Mouse (Mus musculus): Measurements from ENCODE around the gene Sorbs1. TPM values are rescaled to one million over a fixed set of nuclear protein-coding genes. Genes with fewer than 3 reads are reported as not detected.

Gene Sorbs1
- polyA plus RNA-seq, 1 experiment from 2014 or later: 90.6 TPM

GRCm38 (mm10) chr19:40455248-40455647 lies 58.3 kb downstream of the Sorbs1 start:
- H3K4me2 ChIP-seq: no peak overlapping the region
- H3K27me3 ChIP-seq (ENCODE audit: control insufficient read depth, insufficient read depth, low read length): no peaks in the 10 kb centered on the region
- 91% methylated on average over 4 of the region's 4 CpGs for WGBS (ENCODE audit: insufficient replicate concordance)

DNA sequence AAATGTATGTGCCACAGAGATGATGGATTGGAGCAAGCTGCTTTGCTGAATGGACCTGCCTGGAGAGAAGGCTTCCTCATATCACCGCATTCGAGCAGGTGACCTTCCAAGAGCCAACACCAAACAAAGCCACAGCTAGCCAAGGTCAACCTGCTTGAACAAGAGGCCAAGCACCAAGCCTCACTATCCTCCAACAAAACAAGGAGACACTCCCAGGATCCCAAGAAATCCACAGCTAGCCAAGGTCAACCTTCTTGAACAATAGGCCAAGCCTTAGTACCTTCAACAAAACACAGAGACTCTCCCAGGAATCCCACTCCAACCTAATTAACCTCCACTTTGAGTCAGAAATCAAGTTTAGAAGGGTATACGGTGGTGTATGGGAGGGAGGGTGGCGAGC lies 59.5 kb downstream of the Sorbs1 start:
- peaks cover 8% of the 10 kb centered on the region for H3K4me1 ChIP-seq (ENCODE audit: control insufficient read depth, insufficient read depth, low read length)
- H3K4me3 ChIP-seq (ENCODE audit: low read depth, low read length): no peak overlapping the region
- peaks cover 5% of the 10 kb centered on the region; the same call in 1 of the 2 replicates for H3K36me3 ChIP-seq (ENCODE audit: control insufficient read depth, insufficient read depth, low read length)
- H3K27ac ChIP-seq (ENCODE audit: low read depth, low read length): no peak overlapping the region
- no peak for ATAC-seq (replicated peaks; ENCODE audit: insufficient number of reproducible peaks, low FRiP score, low TSS enrichment)
- H3K4me2 ChIP-seq: no peak overlapping the region
- H3K9me3 ChIP-seq (replicated peaks; ENCODE audit: control insufficient read depth, low read length): peaks cover 3% of the 10 kb centered on the region; the same call in 1 of the 2 replicates
- no peaks in the 10 kb centered on the region for H3K27me3 ChIP-seq (ENCODE audit: control insufficient read depth, insufficient read depth, low read length)
- H3K9ac ChIP-seq (ENCODE audit: low read depth, low read length): no peak overlapping the region
- 91% methylated on average over 4 of the region's 4 CpGs for WGBS (ENCODE audit: insufficient replicate concordance)

More at GRCm38 (mm10) chr19:40455248-40455647, 58.3 kb downstream of the Sorbs1 start:
- Histone ChIP-seq H3K27ac (ENCODE audit: low read depth, low read length) (no peak overlapping the region), H3K4me1 (ENCODE audit: control insufficient read depth, insufficient read depth, low read length) (peaks cover 11% of the 10 kb centered on the region), H3K9me3 (replicated peaks; ENCODE audit: control insufficient read depth, low read length) (peaks cover 3% of the 10 kb centered on the region; the same call in 1 of the 2 replicates), H3K4me3 (ENCODE audit: low read depth, low read length) (no peak overlapping the region), H3K9ac (ENCODE audit: low read depth, low read length) (no peak overlapping the region), H3K36me3 (ENCODE audit: control insufficient read depth, insufficient read depth, low read length) (peaks cover 5% of the 10 kb centered on the region; the same call in 1 of the 2 replicates)
- no peak for ATAC-seq (replicated peaks; ENCODE audit: insufficient number of reproducible peaks, low FRiP score, low TSS enrichment)

DNA sequence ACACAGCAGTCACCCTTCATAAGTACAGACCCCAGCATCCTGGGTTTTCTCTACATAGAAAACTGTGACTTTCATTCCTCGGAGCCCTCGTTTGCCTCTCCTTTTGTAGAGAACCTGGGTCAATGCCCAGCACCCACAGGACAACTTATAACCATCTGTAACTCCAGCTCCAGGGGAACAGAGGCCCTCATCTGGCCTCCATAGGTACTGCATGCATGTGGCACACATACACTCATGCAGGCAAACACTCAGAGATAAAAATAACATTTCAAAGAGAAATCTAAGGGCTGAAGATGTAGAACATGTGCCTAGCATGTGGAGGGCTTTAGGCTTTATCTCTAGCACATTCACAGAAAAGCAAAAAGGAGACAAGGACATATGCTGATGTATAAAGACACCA lies 61.4 kb downstream of the Sorbs1 start:
- H3K36me3 ChIP-seq (ENCODE audit: control insufficient read depth, insufficient read depth, low read length): peaks cover 5% of the 10 kb centered on the region; the same call in 1 of the 2 replicates
- no peak overlapping the region for H3K4me3 ChIP-seq (ENCODE audit: low read depth, low read length)
- H3K9ac ChIP-seq (ENCODE audit: low read depth, low read length): no peak overlapping the region
- no peak for ATAC-seq (replicated peaks; ENCODE audit: insufficient number of reproducible peaks, low FRiP score, low TSS enrichment)
- peaks cover 3% of the 10 kb centered on the region; the same call in 1 of the 2 replicates for H3K9me3 ChIP-seq (replicated peaks; ENCODE audit: control insufficient read depth, low read length)
- H3K4me2 ChIP-seq: no peak overlapping the region
- no peak overlapping the region for H3K27ac ChIP-seq (ENCODE audit: low read depth, low read length)
- peaks cover 4% of the 10 kb centered on the region; the same call in 1 of the 2 replicates for H3K4me1 ChIP-seq (ENCODE audit: control insufficient read depth, insufficient read depth, low read length)
- 98% methylated on average over 2 of the region's 2 CpGs for WGBS (ENCODE audit: insufficient replicate concordance)
- no peaks in the 10 kb centered on the region for H3K27me3 ChIP-seq (ENCODE audit: control insufficient read depth, insufficient read depth, low read length)

GRCm38 (mm10) chr19:40451307-40451706 lies 62.3 kb downstream of the Sorbs1 start:
- no peak overlapping the region for H3K4me3 ChIP-seq (ENCODE audit: low read depth, low read length)
- no peak overlapping the region for H3K9ac ChIP-seq (ENCODE audit: low read depth, low read length)
- H3K4me1 ChIP-seq (ENCODE audit: control insufficient read depth, insufficient read depth, low read length): peaks cover 4% of the 10 kb centered on the region; the same call in 1 of the 2 replicates
- H3K27ac ChIP-seq (ENCODE audit: low read depth, low read length): no peak overlapping the region
- no peak overlapping the region for H3K4me2 ChIP-seq
- H3K27me3 ChIP-seq (ENCODE audit: control insufficient read depth, insufficient read depth, low read length): no peaks in the 10 kb centered on the region
- 91% methylated on average over 6 of the region's 6 CpGs for WGBS (ENCODE audit: insufficient replicate concordance)
- H3K36me3 ChIP-seq (ENCODE audit: control insufficient read depth, insufficient read depth, low read length): peaks cover 5% of the 10 kb centered on the region; the same call in 1 of the 2 replicates
- H3K9me3 ChIP-seq (replicated peaks; ENCODE audit: control insufficient read depth, low read length): peaks cover 3% of the 10 kb centered on the region; the same call in 1 of the 2 replicates
- ATAC-seq (replicated peaks; ENCODE audit: insufficient number of reproducible peaks, low FRiP score, low TSS enrichment): no peak

DNA sequence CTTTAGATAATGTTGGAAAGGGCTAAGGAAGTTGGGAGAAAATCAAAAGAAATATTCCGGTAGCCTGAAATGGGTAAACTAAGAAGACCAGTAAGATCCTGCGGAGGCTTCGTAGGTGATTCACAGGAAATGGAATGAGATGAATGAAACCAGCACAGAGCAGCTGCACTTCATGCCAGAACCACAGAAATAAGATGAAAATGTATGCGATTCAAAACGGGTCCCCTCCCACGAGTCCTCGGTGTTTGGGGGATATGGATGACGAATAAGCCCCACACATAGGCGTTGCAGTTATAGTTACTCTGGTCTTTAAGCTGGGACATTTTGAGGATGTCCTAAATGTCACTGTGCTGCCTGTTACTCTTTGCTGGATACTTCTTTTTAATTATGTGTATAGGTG lies 67.1 kb downstream of the Sorbs1 start:
- Histone ChIP-seq H3K9ac (ENCODE audit: low read depth, low read length) (no peak overlapping the region), H3K4me2 (no peak overlapping the region), H3K36me3 (ENCODE audit: control insufficient read depth, insufficient read depth, low read length) (0 out of 2 replicates have a peak, but pooled peaks cover 4% of the 10 kb centered on the region), H3K27me3 (ENCODE audit: control insufficient read depth, insufficient read depth, low read length) (no peaks in the 10 kb centered on the region), H3K4me1 (ENCODE audit: control insufficient read depth, insufficient read depth, low read length) (peaks cover 20% of the 10 kb centered on the region), H3K27ac (ENCODE audit: low read depth, low read length) (no peak overlapping the region), H3K4me3 (ENCODE audit: low read depth, low read length) (no peak overlapping the region), H3K9me3 (replicated peaks; ENCODE audit: control insufficient read depth, low read length) (no peaks in the 10 kb centered on the region)
- 92% methylated on average over 9 of the region's 9 CpGs for WGBS (ENCODE audit: insufficient replicate concordance)
- ATAC-seq (replicated peaks; ENCODE audit: insufficient number of reproducible peaks, low FRiP score, low TSS enrichment): no peak

- no peak overlapping the region for H3K27ac ChIP-seq (ENCODE audit: low read depth, low read length)
Observed at GRCm38 (mm10) chr19:40442377-40442776, 71.2 kb downstream of the Sorbs1 start.

GRCm38 (mm10) chr19:40440951-40441350 lies 72.6 kb downstream of the Sorbs1 start:
- H3K27ac ChIP-seq (ENCODE audit: low read depth, low read length): no peak overlapping the region

More at GRCm38 (mm10) chr19:40442377-40442776, 71.2 kb downstream of the Sorbs1 start:
- 0 out of 2 replicates have a peak, but pooled peaks cover 4% of the 10 kb centered on the region for H3K36me3 ChIP-seq (ENCODE audit: control insufficient read depth, insufficient read depth, low read length)
- WGBS (ENCODE audit: insufficient replicate concordance): 47% methylated on average over 3 of the region's 3 CpGs
- no peak for ATAC-seq (replicated peaks; ENCODE audit: insufficient number of reproducible peaks, low FRiP score, low TSS enrichment)
- peaks cover 44% of the 10 kb centered on the region for H3K4me1 ChIP-seq (ENCODE audit: control insufficient read depth, insufficient read depth, low read length)
- no peak overlapping the region for H3K9ac ChIP-seq (ENCODE audit: low read depth, low read length)
- H3K4me3 ChIP-seq (ENCODE audit: low read depth, low read length): no peak overlapping the region
- H3K9me3 ChIP-seq (replicated peaks; ENCODE audit: control insufficient read depth, low read length): no peaks in the 10 kb centered on the region
- H3K4me2 ChIP-seq: no peak overlapping the region
- H3K27me3 ChIP-seq (ENCODE audit: control insufficient read depth, insufficient read depth, low read length): no peaks in the 10 kb centered on the region

GRCm38 (mm10) chr19:40438907-40439306 lies 74.7 kb downstream of the Sorbs1 start:
- Histone ChIP-seq H3K4me1 (ENCODE audit: control insufficient read depth, insufficient read depth, low read length) (peaks cover 73% of the 10 kb centered on the region), H3K4me2 (no peak overlapping the region), H3K27me3 (ENCODE audit: control insufficient read depth, insufficient read depth, low read length) (no peaks in the 10 kb centered on the region), H3K36me3 (ENCODE audit: control insufficient read depth, insufficient read depth, low read length) (no peaks in the 10 kb centered on the region), H3K27ac (ENCODE audit: low read depth, low read length) (peak overlapping the region; percentile 76), H3K4me3 (ENCODE audit: low read depth, low read length) (no peak overlapping the region), H3K9ac (ENCODE audit: low read depth, low read length) (no peak overlapping the region), H3K9me3 (replicated peaks; ENCODE audit: control insufficient read depth, low read length) (no peaks in the 10 kb centered on the region)
- no peak for ATAC-seq (replicated peaks; ENCODE audit: insufficient number of reproducible peaks, low FRiP score, low TSS enrichment)
- WGBS (ENCODE audit: insufficient replicate concordance): 81% methylated on average over 10 of the region's 10 CpGs

More at GRCm38 (mm10) chr19:40440951-40441350, 72.6 kb downstream of the Sorbs1 start:
- Histone ChIP-seq H3K4me3 (ENCODE audit: low read depth, low read length) (no peak overlapping the region), H3K4me2 (no peak overlapping the region), H3K4me1 (ENCODE audit: control insufficient read depth, insufficient read depth, low read length) (peaks cover 58% of the 10 kb centered on the region), H3K36me3 (ENCODE audit: control insufficient read depth, insufficient read depth, low read length) (0 out of 2 replicates have a peak, but pooled peaks cover under 1% of the 10 kb centered on the region), H3K27me3 (ENCODE audit: control insufficient read depth, insufficient read depth, low read length) (no peaks in the 10 kb centered on the region), H3K9ac (ENCODE audit: low read depth, low read length) (no peak overlapping the region), H3K9me3 (replicated peaks; ENCODE audit: control insufficient read depth, low read length) (no peaks in the 10 kb centered on the region)
- no peak for ATAC-seq (replicated peaks; ENCODE audit: insufficient number of reproducible peaks, low FRiP score, low TSS enrichment)
- 17% methylated on average over 4 of the region's 4 CpGs for WGBS (ENCODE audit: insufficient replicate concordance)

- peak overlapping the region; percentile 4; the same call in 1 of the 2 replicates for H3K9ac ChIP-seq (ENCODE audit: low read depth, low read length)
- H3K4me3 ChIP-seq (ENCODE audit: low read depth, low read length): no peak overlapping the region
- peak; percentile 44 for ATAC-seq (replicated peaks; ENCODE audit: insufficient number of reproducible peaks, low FRiP score, low TSS enrichment)
- no peaks in the 10 kb centered on the region for H3K36me3 ChIP-seq (ENCODE audit: control insufficient read depth, insufficient read depth, low read length)
- peaks cover 72% of the 10 kb centered on the region for H3K4me1 ChIP-seq (ENCODE audit: control insufficient read depth, insufficient read depth, low read length)
- H3K27ac ChIP-seq (ENCODE audit: low read depth, low read length): peak overlapping the region; percentile 76
- H3K9me3 ChIP-seq (replicated peaks; ENCODE audit: control insufficient read depth, low read length): no peaks in the 10 kb centered on the region
- 22% methylated on average over 9 of the region's 9 CpGs for WGBS (ENCODE audit: insufficient replicate concordance)
- H3K27me3 ChIP-seq (ENCODE audit: control insufficient read depth, insufficient read depth, low read length): no peaks in the 10 kb centered on the region
- peak overlapping the region; percentile 42 for H3K4me2 ChIP-seq
Observed at GRCm38 (mm10) chr19:40437651-40438068, 75.9 kb downstream of the Sorbs1 start.

Measured in heart, embryonic 11.5 days (tissue).